Mouse (Mus musculus): Measurements from ENCODE around the gene Ifi208. TPM values are rescaled to one million over a fixed set of nuclear protein-coding genes. Genes with fewer than 3 reads are reported as not detected.
"Not testable (repeated sequence)": the region's sequence is repeated elsewhere in the genome, so short reads cannot be mapped to it uniquely, and the experiment has no call there.

Gene Ifi208
- polyA plus RNA-seq (2012; rRNA removed), result 0.07 and 0.14 TPM in 2 replicates

GRCm38 (mm10) chr1:173673458-173674097 is at the start of gene Ifi208:
Ifi208 (plus strand) TSS chr1:173673675.
- not testable (repeated sequence) for H3K4me1 ChIP-seq (ENCODE audit: control insufficient read depth, insufficient read depth, low read length); H3K36me3 ChIP-seq (ENCODE audit: control insufficient read depth, insufficient read depth, low read length); H3K4me3 ChIP-seq (ENCODE audit: control insufficient read depth, low read depth, low read length); H3K27me3 ChIP-seq (ENCODE audit: control insufficient read depth, insufficient read depth, low read length); H3K27ac ChIP-seq (ENCODE audit: control insufficient read depth, insufficient read depth, low read depth, low read length)

GRCm38 (mm10) chr1:173624052-173624451 is 49.4 kb upstream of the Ifi208 start:
- H3K27me3 ChIP-seq (ENCODE audit: control insufficient read depth, insufficient read depth, low read length), result no peaks in the 10 kb centered on the region
- H3K4me3 ChIP-seq (ENCODE audit: control insufficient read depth, low read depth, low read length), result no peak overlapping the region
- H3K36me3 ChIP-seq (ENCODE audit: control insufficient read depth, insufficient read depth, low read length), result no peaks in the 10 kb centered on the region
- no peak overlapping the region for H3K27ac ChIP-seq (ENCODE audit: control insufficient read depth, insufficient read depth, low read depth, low read length)
- no peak for TF ChIP-seq CTCF (IDR thresholded peaks at IDR 0.05; ENCODE audit: control insufficient read depth, insufficient read depth, insufficient replicate concordance, low read depth, low read length)
- TF ChIP-seq POLR2A (IDR thresholded peaks at IDR 0.05; ENCODE audit: control insufficient read depth, low read depth, low read length), result no peak
- no peaks in the 10 kb centered on the region for H3K4me1 ChIP-seq (ENCODE audit: control insufficient read depth, insufficient read depth, low read length)

- no peak overlapping the region for H3K27ac ChIP-seq (ENCODE audit: control insufficient read depth, insufficient read depth, low read depth, low read length)
- no peaks in the 10 kb centered on the region for H3K27me3 ChIP-seq (ENCODE audit: control insufficient read depth, insufficient read depth, low read length)
- no peak overlapping the region for H3K4me3 ChIP-seq (ENCODE audit: control insufficient read depth, low read depth, low read length)
- H3K4me1 ChIP-seq (ENCODE audit: control insufficient read depth, insufficient read depth, low read length), result no peaks in the 10 kb centered on the region
- no peaks in the 10 kb centered on the region for H3K36me3 ChIP-seq (ENCODE audit: control insufficient read depth, insufficient read depth, low read length)
- TF ChIP-seq POLR2A (IDR thresholded peaks at IDR 0.05; ENCODE audit: control insufficient read depth, low read depth, low read length), result no peak
- TF ChIP-seq CTCF (IDR thresholded peaks at IDR 0.05; ENCODE audit: control insufficient read depth, insufficient read depth, insufficient replicate concordance, low read depth, low read length), result no peak
Measured at GRCm38 (mm10) chr1:173626686-173627085, 46.8 kb upstream of the Ifi208 start.

GRCm38 (mm10) chr1:173630622-173631021 is 42.9 kb upstream of the Ifi208 start, which contains the start of gene Ifi209:
Ifi209 (plus strand) TSS chr1:173630917.
- H3K27me3 ChIP-seq (ENCODE audit: control insufficient read depth, insufficient read depth, low read length); H3K27ac ChIP-seq (ENCODE audit: control insufficient read depth, insufficient read depth, low read depth, low read length); H3K4me3 ChIP-seq (ENCODE audit: control insufficient read depth, low read depth, low read length); H3K36me3 ChIP-seq (ENCODE audit: control insufficient read depth, insufficient read depth, low read length); H3K4me1 ChIP-seq (ENCODE audit: control insufficient read depth, insufficient read depth, low read length): not testable (repeated sequence)

GRCm38 (mm10) chr1:173633969-173634645 is 39.4 kb upstream of the Ifi208 start:
- no peak for TF ChIP-seq CTCF (IDR thresholded peaks at IDR 0.05; ENCODE audit: control insufficient read depth, insufficient read depth, insufficient replicate concordance, low read depth, low read length)
- TF ChIP-seq POLR2A (IDR thresholded peaks at IDR 0.05; ENCODE audit: control insufficient read depth, low read depth, low read length), result no peak
- Histone ChIP-seq H3K36me3 (ENCODE audit: control insufficient read depth, insufficient read depth, low read length) (no peaks in the 10 kb centered on the region), H3K4me1 (ENCODE audit: control insufficient read depth, insufficient read depth, low read length) (no peaks in the 10 kb centered on the region), H3K27ac (ENCODE audit: control insufficient read depth, insufficient read depth, low read depth, low read length) (no peak overlapping the region), H3K27me3 (ENCODE audit: control insufficient read depth, insufficient read depth, low read length) (no peaks in the 10 kb centered on the region), H3K4me3 (ENCODE audit: control insufficient read depth, low read depth, low read length) (no peak overlapping the region)

- H3K27me3 ChIP-seq (ENCODE audit: control insufficient read depth, insufficient read depth, low read length), result no peaks in the 10 kb centered on the region
- H3K27ac ChIP-seq (ENCODE audit: control insufficient read depth, insufficient read depth, low read depth, low read length), result no peak overlapping the region
- no peaks in the 10 kb centered on the region for H3K36me3 ChIP-seq (ENCODE audit: control insufficient read depth, insufficient read depth, low read length)
- TF ChIP-seq CTCF (IDR thresholded peaks at IDR 0.05; ENCODE audit: control insufficient read depth, insufficient read depth, insufficient replicate concordance, low read depth, low read length) (no peak), POLR2A (IDR thresholded peaks at IDR 0.05; ENCODE audit: control insufficient read depth, low read depth, low read length) (no peak)
- no peaks in the 10 kb centered on the region for H3K4me1 ChIP-seq (ENCODE audit: control insufficient read depth, insufficient read depth, low read length)
- no peak overlapping the region for H3K4me3 ChIP-seq (ENCODE audit: control insufficient read depth, low read depth, low read length)
Measured at GRCm38 (mm10) chr1:173645393-173645792, 28.1 kb upstream of the Ifi208 start.

GRCm38 (mm10) chr1:173657973-173658372 is 15.5 kb upstream of the Ifi208 start:
- TF ChIP-seq CTCF (IDR thresholded peaks at IDR 0.05; ENCODE audit: control insufficient read depth, insufficient read depth, insufficient replicate concordance, low read depth, low read length) (no peak), POLR2A (IDR thresholded peaks at IDR 0.05; ENCODE audit: control insufficient read depth, low read depth, low read length) (no peak)
- no peaks in the 10 kb centered on the region for H3K4me1 ChIP-seq (ENCODE audit: control insufficient read depth, insufficient read depth, low read length)
- no peaks in the 10 kb centered on the region for H3K36me3 ChIP-seq (ENCODE audit: control insufficient read depth, insufficient read depth, low read length)
- no peak overlapping the region for H3K27ac ChIP-seq (ENCODE audit: control insufficient read depth, insufficient read depth, low read depth, low read length)
- no peaks in the 10 kb centered on the region for H3K27me3 ChIP-seq (ENCODE audit: control insufficient read depth, insufficient read depth, low read length)
- H3K4me3 ChIP-seq (ENCODE audit: control insufficient read depth, low read depth, low read length), result no peak overlapping the region

- H3K27me3 ChIP-seq (ENCODE audit: control insufficient read depth, insufficient read depth, low read length); H3K4me3 ChIP-seq (ENCODE audit: control insufficient read depth, low read depth, low read length); H3K36me3 ChIP-seq (ENCODE audit: control insufficient read depth, insufficient read depth, low read length); H3K4me1 ChIP-seq (ENCODE audit: control insufficient read depth, insufficient read depth, low read length); H3K27ac ChIP-seq (ENCODE audit: control insufficient read depth, insufficient read depth, low read depth, low read length): not testable (repeated sequence)
Measured at GRCm38 (mm10) chr1:173678605-173679004, 5.1 kb downstream of the Ifi208 start.
